Mouse (Mus musculus) lung, embryonic 16.5 days (tissue): ENCODE measurements at regions not wholly inside any gene's neighbourhood (a gene's known extent, or its start where the extent isn't known, plus 50 kb on each side); places are given as distances from the start of the nearest gene placed in this dataset.
A peak's percentile ranks its signal among the peaks of the same experiment; 100 is the strongest.

ENCODE experiments used
- ATAC-seq: fragments of 200-750 bp; cut with Nextera tagmentation; 2 replicates; pipeline ENCODE4 v1.8.0; 2017; ENCODE audit warnings: low read depth, mild to moderate bottlenecking, moderate library complexity
- H3K27ac ChIP-seq: fragments of 300-500 bp; sonication (generic); 2 replicates; pipeline ENCODE4 v1.5.1; 2014; ENCODE audit warnings: mild to moderate bottlenecking, control low read depth, low read length
- H3K27me3 ChIP-seq: fragments of 300-500 bp; sonication (generic); 2 replicates; pipeline ENCODE4 v1.6.1; 2014; ENCODE audit warnings: low read depth, low read length, mixed read lengths; ENCODE audit not compliant: control insufficient read depth, insufficient read depth
- H3K36me3 ChIP-seq: fragments of 300-500 bp; sonication (generic); 2 replicates; pipeline ENCODE4 v1.6.1; 2014; ENCODE audit warnings: low read length; ENCODE audit not compliant: control insufficient read depth, insufficient read depth
- H3K4me1 ChIP-seq: fragments of 300-500 bp; sonication (generic); replicated peaks from 2 replicates; pipeline ENCODE4 v1.6.1; 2014; ENCODE audit warnings: low read length, mixed read lengths; ENCODE audit not compliant: control insufficient read depth, insufficient read depth
- H3K4me2 ChIP-seq: fragments of 300-500 bp; sonication (generic); 2 replicates; pipeline ENCODE4 v1.6.1; 2014; ENCODE audit warnings: low read depth, low read length, control low read depth
- H3K4me3 ChIP-seq: fragments of 300-500 bp; sonication (generic); 2 replicates; pipeline ENCODE4 v1.5.1; 2014; ENCODE audit warnings: mild to moderate bottlenecking, low read length, control low read depth
- H3K9ac ChIP-seq: fragments of 300-500 bp; sonication (generic); 2 replicates; pipeline ENCODE4 v1.6.1; 2014; ENCODE audit warnings: low read length, control low read depth
- H3K9me3 ChIP-seq: fragments of 300-500 bp; sonication (generic); 2 replicates; pipeline ENCODE4 v1.6.1; 2016; ENCODE audit warnings: low read length; ENCODE audit not compliant: control insufficient read depth
- WGBS: fragments of 180-500 bp; shearing (Covaris S2); extraction: QIAGEN DNeasy Blood & Tissue Kit; methylation state at CpG from one replicate; pipeline ENCODE4 v1.1.7; 2014; 5-methylcytosine and 5-hydroxymethylcytosine counted together

- no peaks in the 10 kb centered on the region for H3K36me3 ChIP-seq
- peak; percentile 81 for ATAC-seq
- no peak overlapping the region for H3K4me3 ChIP-seq
- no peak overlapping the region for H3K9ac ChIP-seq
- H3K27me3 ChIP-seq = no peaks in the 10 kb centered on the region
- 52% methylated on average over 2 of the region's 2 CpGs for WGBS
- peak overlapping the region; percentile 37; the same call in 1 of the 2 replicates for H3K27ac ChIP-seq
- peaks cover 3% of the 10 kb centered on the region; the same call in 1 of the 2 replicates for H3K4me1 ChIP-seq
- no peak overlapping the region for H3K4me2 ChIP-seq
- peaks cover under 1% of the 10 kb centered on the region; the same call in 1 of the 2 replicates for H3K9me3 ChIP-seq
Measured at GRCm38 (mm10) chr16:49606500-49606899, 92.5 kb upstream of the Ift57 start.

- 0 out of 2 replicates have a peak, but pooled peaks cover 2% of the 10 kb centered on the region for H3K4me1 ChIP-seq
- WGBS = 47% methylated on average over 3 of the region's 3 CpGs
- no peak overlapping the region for H3K9ac ChIP-seq
- no peak overlapping the region for H3K27ac ChIP-seq
- peak; percentile 87 for ATAC-seq
- no peaks in the 10 kb centered on the region for H3K27me3 ChIP-seq
- no peak overlapping the region for H3K4me3 ChIP-seq
- H3K4me2 ChIP-seq = no peak overlapping the region
- H3K9me3 ChIP-seq = peaks cover 9% of the 10 kb centered on the region; the same call in 1 of the 2 replicates
- H3K36me3 ChIP-seq = no peaks in the 10 kb centered on the region
Measured at GRCm38 (mm10) chr16:49614801-49615200, 84.2 kb upstream of the Ift57 start.

- Histone ChIP-seq H3K9ac (no peak overlapping the region), H3K9me3 (peaks cover 9% of the 10 kb centered on the region; the same call in 1 of the 2 replicates), H3K4me1 (0 out of 2 replicates have a peak, but pooled peaks cover 2% of the 10 kb centered on the region), H3K27ac (no peak overlapping the region; the same call in 1 of the 2 replicates), H3K4me3 (peak overlapping the region; percentile 12; the same call in 1 of the 2 replicates), H3K36me3 (no peaks in the 10 kb centered on the region), H3K27me3 (no peaks in the 10 kb centered on the region), H3K4me2 (peak overlapping the region; percentile 26)
- ATAC-seq = no peak
- 74% methylated on average over 20 of the region's 20 CpGs for WGBS
Measured at GRCm38 (mm10) chr16:49615342-49616020, 83.6 kb upstream of the Ift57 start.

GRCm38 (mm10) chr16:49616263-49616872, 82.7 kb upstream of the Ift57 start:
- no peaks in the 10 kb centered on the region for H3K27me3 ChIP-seq
- H3K9me3 ChIP-seq = peaks cover 9% of the 10 kb centered on the region; the same call in 1 of the 2 replicates
- 49% methylated on average over 13 of the region's 13 CpGs for WGBS
- H3K36me3 ChIP-seq = no peaks in the 10 kb centered on the region
- H3K27ac ChIP-seq = no peak overlapping the region
- ATAC-seq = peak; percentile 78
- H3K4me3 ChIP-seq = no peak overlapping the region
- no peak overlapping the region for H3K9ac ChIP-seq
- H3K4me1 ChIP-seq = 0 out of 2 replicates have a peak, but pooled peaks cover 2% of the 10 kb centered on the region
- peak overlapping the region; percentile 26 for H3K4me2 ChIP-seq

GRCm38 (mm10) chr16:49633502-49633901, 65.5 kb upstream of the Ift57 start:
- Histone ChIP-seq H3K9ac (no peak overlapping the region), H3K4me3 (no peak overlapping the region), H3K27ac (no peak overlapping the region), H3K4me2 (no peak overlapping the region), H3K36me3 (no peaks in the 10 kb centered on the region), H3K9me3 (no peaks in the 10 kb centered on the region), H3K4me1 (no peaks in the 10 kb centered on the region), H3K27me3 (no peaks in the 10 kb centered on the region)
- 78% methylated on average over 5 of the region's 5 CpGs for WGBS
- ATAC-seq = no peak

- 88% methylated on average over 8 of the region's 8 CpGs for WGBS
- Histone ChIP-seq H3K9me3 (no peaks in the 10 kb centered on the region), H3K36me3 (no peaks in the 10 kb centered on the region), H3K27ac (no peak overlapping the region), H3K4me2 (no peak overlapping the region), H3K27me3 (no peaks in the 10 kb centered on the region), H3K9ac (no peak overlapping the region), H3K4me3 (no peak overlapping the region), H3K4me1 (no peaks in the 10 kb centered on the region)
- no peak for ATAC-seq
Measured at GRCm38 (mm10) chr16:49635506-49635905, 63.5 kb upstream of the Ift57 start.

- WGBS = 94% methylated on average over 1 of the region's 1 CpGs
Measured at GRCm38 (mm10) chr16:49636467-49636866, 62.6 kb upstream of the Ift57 start.

GRCm38 (mm10) chr16:49642696-49643095, 56.3 kb upstream of the Ift57 start:
- no peaks in the 10 kb centered on the region for H3K9me3 ChIP-seq
- no peaks in the 10 kb centered on the region for H3K4me1 ChIP-seq
- no peak overlapping the region for H3K27ac ChIP-seq
- WGBS = 45% methylated on average over 1 of the region's 1 CpGs
- H3K4me3 ChIP-seq = no peak overlapping the region
- no peaks in the 10 kb centered on the region for H3K27me3 ChIP-seq
- ATAC-seq = no peak
- H3K9ac ChIP-seq = no peak overlapping the region
- no peak overlapping the region for H3K4me2 ChIP-seq
- no peaks in the 10 kb centered on the region for H3K36me3 ChIP-seq

More at GRCm38 (mm10) chr16:49636467-49636866, 62.6 kb upstream of the Ift57 start:
- no peak overlapping the region for H3K4me2 ChIP-seq
- H3K9ac ChIP-seq = no peak overlapping the region
- H3K4me1 ChIP-seq = no peaks in the 10 kb centered on the region
- no peak for ATAC-seq
- H3K27ac ChIP-seq = no peak overlapping the region
- no peaks in the 10 kb centered on the region for H3K27me3 ChIP-seq
- H3K4me3 ChIP-seq = no peak overlapping the region
- no peaks in the 10 kb centered on the region for H3K9me3 ChIP-seq
- H3K36me3 ChIP-seq = no peaks in the 10 kb centered on the region

GRCm38 (mm10) chr16:49644416-49644815, 54.6 kb upstream of the Ift57 start:
- WGBS = 88% methylated on average over 1 of the region's 1 CpGs
- Histone ChIP-seq H3K4me1 (no peaks in the 10 kb centered on the region), H3K36me3 (no peaks in the 10 kb centered on the region), H3K27me3 (no peaks in the 10 kb centered on the region), H3K4me2 (no peak overlapping the region), H3K9ac (no peak overlapping the region), H3K4me3 (no peak overlapping the region), H3K9me3 (no peaks in the 10 kb centered on the region), H3K27ac (no peak overlapping the region)
- ATAC-seq = no peak
